Mouse (Mus musculus): Measurements from ENCODE around the gene Mri1. TPM values are rescaled to one million over a fixed set of nuclear protein-coding genes. Genes with fewer than 3 reads are reported as not detected.

Mri1 gene
- polyA plus RNA-seq, 1 experiment from 2014 or later = 50.3 TPM

GRCm38 (mm10) chr8:84280777-84281176, 23.7 kb upstream of the Mri1 start:
- DNase-seq (ENCODE audit: low spot score) = no peak
- H3K9me3 ChIP-seq (ENCODE audit: control insufficient read depth, low read length) = no peaks in the 10 kb centered on the region
- H3K9ac ChIP-seq (ENCODE audit: low read depth, low read length) = no peak overlapping the region
- no peak overlapping the region for H3K4me3 ChIP-seq (ENCODE audit: low read depth, low read length)
- no peaks in the 10 kb centered on the region for H3K27me3 ChIP-seq (replicated peaks; ENCODE audit: control insufficient read depth, insufficient read depth, low read length)
- H3K4me1 ChIP-seq (ENCODE audit: control insufficient read depth, insufficient read depth, low read length) = peaks cover 7% of the 10 kb centered on the region; the same call in 1 of the 2 replicates
- H3K27ac ChIP-seq (replicated peaks; ENCODE audit: low read depth, low read length) = no peak overlapping the region
- no peak overlapping the region for H3K4me2 ChIP-seq (ENCODE audit: low read depth, low read length)
- H3K36me3 ChIP-seq (ENCODE audit: control insufficient read depth, insufficient read depth, low read length) = no peaks in the 10 kb centered on the region
- WGBS = 75% methylated on average over 10 of the region's 10 CpGs
- no peak for ATAC-seq (ENCODE audit: low read depth)

DNA sequence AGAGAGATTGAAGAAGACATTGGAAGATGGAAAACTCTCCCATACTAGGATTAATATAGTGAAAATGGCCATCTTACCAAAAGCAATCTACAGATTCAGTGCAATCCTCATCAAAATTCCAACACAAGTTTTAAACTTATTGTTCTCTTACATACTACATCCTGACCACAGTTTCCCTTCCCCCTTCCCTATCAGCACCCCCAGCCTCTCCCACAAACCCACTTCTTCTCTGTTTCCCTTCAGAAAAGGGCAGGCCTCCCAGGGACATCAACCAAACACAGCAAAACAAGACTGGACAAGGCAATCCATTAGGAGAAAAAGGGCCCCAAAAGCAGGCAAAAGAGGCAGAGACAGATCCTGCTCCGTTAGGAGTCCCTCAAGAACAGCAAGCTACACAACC, 19.3 kb upstream of the Mri1 start:
- Histone ChIP-seq H3K36me3 (ENCODE audit: control insufficient read depth, insufficient read depth, low read length) (no peaks in the 10 kb centered on the region), H3K4me1 (ENCODE audit: control insufficient read depth, insufficient read depth, low read length) (no peaks in the 10 kb centered on the region)

DNA sequence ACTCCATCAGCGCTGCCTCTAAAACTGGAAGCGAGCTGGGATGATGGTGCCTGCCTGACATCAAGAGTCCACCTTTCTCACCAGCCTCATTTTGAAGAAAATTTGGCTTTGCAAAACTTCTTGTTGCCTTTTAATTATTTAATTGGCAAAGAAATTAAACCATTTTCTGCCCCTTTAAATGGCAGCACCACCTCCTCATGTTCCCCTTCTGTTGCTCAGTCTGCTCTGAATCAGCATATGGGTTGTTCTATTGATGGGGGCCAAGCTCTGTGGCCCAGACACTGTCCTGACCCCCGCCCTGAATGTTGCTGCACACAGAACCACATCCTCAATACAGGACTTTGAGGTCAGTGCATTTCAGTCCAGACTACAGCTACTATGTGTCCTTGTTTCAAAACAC, 16.8 kb upstream of the Mri1 start:
- Histone ChIP-seq H3K4me3 (ENCODE audit: low read depth, low read length) (no peak overlapping the region), H3K4me1 (ENCODE audit: control insufficient read depth, insufficient read depth, low read length) (0 out of 2 replicates have a peak, but pooled peaks cover 2% of the 10 kb centered on the region), H3K27me3 (replicated peaks; ENCODE audit: control insufficient read depth, insufficient read depth, low read length) (no peaks in the 10 kb centered on the region), H3K4me2 (ENCODE audit: low read depth, low read length) (no peak overlapping the region), H3K9ac (ENCODE audit: low read depth, low read length) (no peak overlapping the region), H3K9me3 (ENCODE audit: control insufficient read depth, low read length) (no peaks in the 10 kb centered on the region), H3K27ac (replicated peaks; ENCODE audit: low read depth, low read length) (no peak overlapping the region), H3K36me3 (ENCODE audit: control insufficient read depth, insufficient read depth, low read length) (no peaks in the 10 kb centered on the region)
- 82% methylated on average over 3 of the region's 3 CpGs for WGBS
- ATAC-seq (ENCODE audit: low read depth) = no peak
- DNase-seq (ENCODE audit: low spot score) = no peak

More for the DNA sequence above, 19.3 kb upstream of the Mri1 start:
- WGBS = 50% methylated on average over 1 of the region's 1 CpGs
- no peak overlapping the region for H3K9ac ChIP-seq (ENCODE audit: low read depth, low read length)
- H3K4me3 ChIP-seq (ENCODE audit: low read depth, low read length) = no peak overlapping the region
- H3K27me3 ChIP-seq (replicated peaks; ENCODE audit: control insufficient read depth, insufficient read depth, low read length) = no peaks in the 10 kb centered on the region
- ATAC-seq (ENCODE audit: low read depth) = no peak
- no peaks in the 10 kb centered on the region for H3K9me3 ChIP-seq (ENCODE audit: control insufficient read depth, low read length)
- no peak overlapping the region for H3K4me2 ChIP-seq (ENCODE audit: low read depth, low read length)
- H3K27ac ChIP-seq (replicated peaks; ENCODE audit: low read depth, low read length) = no peak overlapping the region
- DNase-seq (ENCODE audit: low spot score) = no peak

GRCm38 (mm10) chr8:84272302-84272701, 15.2 kb upstream of the Mri1 start:
- Histone ChIP-seq H3K9me3 (ENCODE audit: control insufficient read depth, low read length) (no peaks in the 10 kb centered on the region), H3K27me3 (replicated peaks; ENCODE audit: control insufficient read depth, insufficient read depth, low read length) (no peaks in the 10 kb centered on the region), H3K36me3 (ENCODE audit: control insufficient read depth, insufficient read depth, low read length) (no peaks in the 10 kb centered on the region), H3K9ac (ENCODE audit: low read depth, low read length) (no peak overlapping the region), H3K27ac (replicated peaks; ENCODE audit: low read depth, low read length) (no peak overlapping the region), H3K4me1 (ENCODE audit: control insufficient read depth, insufficient read depth, low read length) (0 out of 2 replicates have a peak, but pooled peaks cover 2% of the 10 kb centered on the region), H3K4me2 (ENCODE audit: low read depth, low read length) (no peak overlapping the region), H3K4me3 (ENCODE audit: low read depth, low read length) (no peak overlapping the region)
- DNase-seq (ENCODE audit: low spot score) (no peak), ATAC-seq (ENCODE audit: low read depth) (no peak)
- WGBS = 82% methylated on average over 4 of the region's 4 CpGs

DNA sequence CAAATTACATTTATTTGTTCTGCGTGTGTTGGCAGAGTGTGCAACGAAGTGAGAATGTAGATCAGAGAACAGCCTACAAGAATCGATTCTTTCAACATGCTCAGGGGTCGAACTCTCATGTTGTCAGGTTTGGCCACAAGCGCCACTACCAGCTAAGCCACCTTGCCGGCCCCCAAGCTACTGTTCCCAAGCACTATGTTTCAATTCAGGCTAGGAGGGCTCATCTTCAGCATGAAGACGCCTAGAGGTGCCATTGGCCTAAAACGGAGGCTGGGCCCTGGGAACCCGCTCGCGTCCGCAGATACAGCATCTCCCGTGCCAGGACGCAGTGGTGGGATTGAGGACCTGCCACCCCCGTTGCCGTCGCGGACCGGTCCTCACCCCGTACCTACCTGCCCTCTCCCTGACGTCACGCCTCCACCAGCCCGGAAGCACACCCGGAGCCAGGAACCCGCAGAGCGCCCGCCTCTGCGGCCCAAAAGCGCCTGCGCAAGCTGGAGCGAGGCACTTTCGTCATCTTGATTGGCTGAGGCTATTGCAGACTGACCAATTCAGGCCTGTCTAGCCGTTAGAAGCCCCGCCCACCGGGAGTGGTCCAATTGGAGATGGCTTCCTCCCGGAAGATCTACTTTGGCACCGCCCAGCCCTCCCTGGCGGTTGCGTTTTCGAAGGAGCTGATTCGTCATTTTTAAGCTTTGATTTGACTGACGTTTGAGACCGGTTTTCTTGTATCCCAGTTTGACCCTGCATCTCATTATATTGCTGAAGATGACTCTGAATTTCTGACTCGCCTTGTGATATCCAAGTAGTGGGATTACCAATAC, 13.0 kb upstream of the Mri1 start, which contains the start of gene Ccdc130:
Ccdc130 (minus strand) TSS at position 431 of the 824 bp plus-strand sequence.
- H3K27ac ChIP-seq (replicated peaks; ENCODE audit: low read depth, low read length) = peak within 1 kb of the TSS; percentile 66
- H3K4me2 ChIP-seq (ENCODE audit: low read depth, low read length) = peak within 1 kb of the TSS; percentile 92
- peak within 1 kb of the TSS; percentile 77 for H3K4me3 ChIP-seq (ENCODE audit: low read depth, low read length)
- peak; percentile 100 for DNase-seq (ENCODE audit: low spot score)
- under 1% methylated on average over 31 of the region's 44 CpGs for WGBS
- H3K36me3 ChIP-seq (ENCODE audit: control insufficient read depth, insufficient read depth, low read length) = peaks cover 6% of the 10 kb centered on the region; the same call in 1 of the 2 replicates
- H3K9me3 ChIP-seq (ENCODE audit: control insufficient read depth, low read length) = no peaks in the 10 kb centered on the region
- H3K4me1 ChIP-seq (ENCODE audit: control insufficient read depth, insufficient read depth, low read length) = 0 out of 2 replicates have a peak, but pooled peaks cover 2% of the 10 kb centered on the region
- H3K27me3 ChIP-seq (replicated peaks; ENCODE audit: control insufficient read depth, insufficient read depth, low read length) = no peaks in the 10 kb centered on the region
- peak; percentile 100 for ATAC-seq (ENCODE audit: low read depth)
- peak within 1 kb of the TSS; percentile 85 for H3K9ac ChIP-seq (ENCODE audit: low read depth, low read length)

DNA sequence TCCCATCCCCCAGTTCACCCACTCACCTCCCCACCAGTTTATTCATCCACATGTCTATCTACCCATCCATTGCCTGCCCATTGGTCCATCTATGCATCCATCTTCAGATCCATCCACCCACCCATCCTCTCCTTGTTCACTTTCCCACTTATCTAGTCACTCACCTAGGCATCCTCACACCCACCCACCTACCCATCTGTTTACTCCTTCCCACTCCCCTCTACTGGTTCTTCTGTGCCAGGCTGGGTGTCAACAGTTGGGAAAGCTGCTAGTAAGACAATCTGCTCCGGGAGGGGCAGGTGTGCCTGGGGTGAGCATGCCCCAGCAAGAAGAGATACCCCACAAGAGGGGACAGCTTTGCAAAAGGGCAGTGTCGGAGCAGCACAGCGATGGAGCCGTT, 4.0 kb upstream of the Mri1 start:
- DNase-seq (ENCODE audit: low spot score) (no peak), ATAC-seq (ENCODE audit: low read depth) (no peak)
- Histone ChIP-seq H3K27ac (replicated peaks; ENCODE audit: low read depth, low read length) (no peak overlapping the region), H3K4me1 (ENCODE audit: control insufficient read depth, insufficient read depth, low read length) (0 out of 2 replicates have a peak, but pooled peaks cover 6% of the 10 kb centered on the region), H3K9me3 (ENCODE audit: control insufficient read depth, low read length) (no peaks in the 10 kb centered on the region), H3K4me2 (ENCODE audit: low read depth, low read length) (no peak overlapping the region), H3K36me3 (ENCODE audit: control insufficient read depth, insufficient read depth, low read length) (peaks cover 69% of the 10 kb centered on the region), H3K4me3 (ENCODE audit: low read depth, low read length) (no peak overlapping the region), H3K27me3 (replicated peaks; ENCODE audit: control insufficient read depth, insufficient read depth, low read length) (no peaks in the 10 kb centered on the region), H3K9ac (ENCODE audit: low read depth, low read length) (no peak overlapping the region)
- 94% methylated on average over 4 of the region's 4 CpGs for WGBS

- Histone ChIP-seq H3K9ac (ENCODE audit: low read depth, low read length) (peak overlapping the region; percentile 72), H3K36me3 (ENCODE audit: control insufficient read depth, insufficient read depth, low read length) (peaks cover 71% of the 10 kb centered on the region), H3K4me2 (ENCODE audit: low read depth, low read length) (peak overlapping the region; percentile 68), H3K27me3 (replicated peaks; ENCODE audit: control insufficient read depth, insufficient read depth, low read length) (no peaks in the 10 kb centered on the region), H3K4me1 (ENCODE audit: control insufficient read depth, insufficient read depth, low read length) (0 out of 2 replicates have a peak, but pooled peaks cover 9% of the 10 kb centered on the region), H3K9me3 (ENCODE audit: control insufficient read depth, low read length) (no peaks in the 10 kb centered on the region), H3K27ac (replicated peaks; ENCODE audit: low read depth, low read length) (peak overlapping the region; percentile 83), H3K4me3 (ENCODE audit: low read depth, low read length) (peak overlapping the region; percentile 68)
- ATAC-seq (ENCODE audit: low read depth) = peak; percentile 34
- WGBS = 14% methylated on average over 6 of the region's 6 CpGs
- DNase-seq (ENCODE audit: low spot score) = peak; percentile 70
Observed at GRCm38 (mm10) chr8:84256458-84256821, 686 bp downstream of the Mri1 start.

DNA sequence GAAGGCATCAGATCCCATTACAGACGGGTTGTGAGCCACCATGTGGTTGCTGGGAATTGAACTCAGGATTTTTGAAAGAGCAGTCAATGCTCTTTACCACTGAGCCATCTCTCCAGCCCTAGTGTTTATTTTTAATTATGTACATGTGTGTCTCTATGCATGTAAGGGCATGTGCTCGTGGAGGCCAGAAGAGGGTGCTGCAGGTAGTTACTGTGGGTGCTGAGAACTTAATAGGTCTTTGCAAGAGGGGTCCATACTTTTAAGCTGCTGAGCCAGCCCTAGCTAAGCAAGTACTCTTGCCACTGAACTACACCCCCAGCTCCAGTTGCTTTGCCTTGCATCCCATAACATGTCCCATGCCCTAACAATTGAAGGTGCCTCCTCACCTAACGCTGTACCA, 1.3 kb downstream of the Mri1 start:
- H3K4me3 ChIP-seq (ENCODE audit: low read depth, low read length) = peak overlapping the region; percentile 68
- no peak overlapping the region for H3K27ac ChIP-seq (replicated peaks; ENCODE audit: low read depth, low read length)
- ATAC-seq (ENCODE audit: low read depth) (no peak), DNase-seq (ENCODE audit: low spot score) (no peak)
- H3K4me2 ChIP-seq (ENCODE audit: low read depth, low read length) = peak overlapping the region; percentile 68
- H3K9ac ChIP-seq (ENCODE audit: low read depth, low read length) = peak overlapping the region; percentile 72; the same call in 1 of the 2 replicates
- 0 out of 2 replicates have a peak, but pooled peaks cover 9% of the 10 kb centered on the region for H3K4me1 ChIP-seq (ENCODE audit: control insufficient read depth, insufficient read depth, low read length)
- WGBS = 74% methylated on average over 3 of the region's 3 CpGs
- no peaks in the 10 kb centered on the region for H3K9me3 ChIP-seq (ENCODE audit: control insufficient read depth, low read length)
- H3K27me3 ChIP-seq (replicated peaks; ENCODE audit: control insufficient read depth, insufficient read depth, low read length) = no peaks in the 10 kb centered on the region
- H3K36me3 ChIP-seq (ENCODE audit: control insufficient read depth, insufficient read depth, low read length) = peaks cover 68% of the 10 kb centered on the region
